Mouse (Mus musculus) neutrophil, adult 5-6 weeks (primary cell): ENCODE results near the gene Psma4. TPM values are rescaled to one million over a fixed set of nuclear protein-coding genes. Genes with fewer than 3 reads are reported as not detected.
A peak's percentile ranks its signal among the peaks of the same experiment; 100 is the strongest.
"Not testable (repeated sequence)": the region's sequence is repeated elsewhere in the genome, so short reads cannot be mapped to it uniquely, and the experiment has no call there.

ENCODE experiments used
- ATAC-seq: fragments of 151-379, 151-347 bp; 2 replicates; pipeline ENCODE4 v1.8.0; 2017; ENCODE audit warnings: mild to moderate bottlenecking, moderate TSS enrichment; ENCODE audit not compliant: insufficient number of reproducible peaks, poor library complexity, low FRiP score, severe bottlenecking; ENCODE audit errors: extremely low read depth
- total RNA-seq: library from RNA; stranded (forward); fragments of 200-1000 nt; gene quantifications from 2 replicates; pipeline ENCODE4 v1.2.3, GENCODE M21; 2017

Psma4 gene
- total RNA-seq: 114 and 125 TPM in 2 replicates

DNA sequence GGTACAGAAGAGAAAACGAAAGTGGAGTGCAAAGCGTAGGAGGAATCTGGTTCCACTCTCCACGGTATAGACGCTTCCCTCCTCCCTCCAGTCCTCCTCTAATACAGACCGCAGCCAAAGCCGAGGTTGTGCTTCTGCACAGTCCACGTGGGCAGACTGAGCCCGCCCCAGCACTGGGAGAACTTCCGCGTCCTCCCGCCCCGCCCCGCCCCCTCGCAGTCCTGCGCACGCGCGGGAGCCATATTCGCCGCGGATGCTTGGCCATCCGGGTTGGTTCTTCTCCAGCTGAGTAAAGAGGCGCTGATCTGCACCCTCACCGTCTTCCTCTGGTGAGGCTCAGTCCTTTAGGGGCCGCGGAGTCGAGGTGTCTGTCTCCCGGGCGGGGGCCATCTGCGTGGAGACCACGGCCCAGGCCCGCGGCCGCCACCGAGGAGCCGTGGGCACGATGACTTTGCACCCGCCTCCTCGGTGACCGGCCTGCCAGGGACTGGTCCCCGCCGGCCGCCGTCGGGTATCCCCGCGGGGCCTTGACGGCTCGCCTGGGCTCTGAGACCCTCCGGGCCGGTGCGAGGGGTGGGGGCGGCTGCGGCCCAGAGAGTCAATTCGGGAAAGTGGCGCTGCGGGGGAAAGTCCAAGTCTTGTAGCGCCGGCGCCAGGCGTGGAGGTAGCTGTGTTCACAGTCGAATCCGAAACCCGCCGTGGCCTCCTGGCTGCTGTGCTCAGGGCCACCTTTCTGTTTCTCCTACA, at the start of gene Psma4, which contains the start of gene AY074887:
Psma4 (plus strand) TSS at position 216 of the 747 bp plus-strand sequence.
AY074887 (minus strand) TSS at position 424 of the 747 bp plus-strand sequence.
- peak; percentile 97 for ATAC-seq

DNA sequence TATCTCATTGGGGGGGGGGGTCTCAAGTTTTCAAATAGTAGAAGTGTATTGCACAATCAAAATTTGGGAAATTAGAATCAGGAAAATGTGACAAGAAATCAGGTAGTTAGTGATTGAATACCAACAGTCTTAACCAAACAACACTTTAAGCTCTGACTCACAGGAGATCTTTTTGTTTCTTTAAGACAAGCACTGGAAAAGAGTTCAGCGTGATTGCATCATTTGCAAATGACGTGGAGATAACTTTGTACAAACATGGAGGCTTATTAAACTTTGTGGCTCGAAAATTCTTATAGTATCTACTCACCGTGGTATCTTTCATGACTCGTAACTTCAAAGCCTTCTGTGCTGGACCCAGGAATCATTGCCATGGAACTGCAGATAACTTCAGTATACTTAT, 41.1 kb upstream of the Psma4 start:
- no peak for ATAC-seq

DNA sequence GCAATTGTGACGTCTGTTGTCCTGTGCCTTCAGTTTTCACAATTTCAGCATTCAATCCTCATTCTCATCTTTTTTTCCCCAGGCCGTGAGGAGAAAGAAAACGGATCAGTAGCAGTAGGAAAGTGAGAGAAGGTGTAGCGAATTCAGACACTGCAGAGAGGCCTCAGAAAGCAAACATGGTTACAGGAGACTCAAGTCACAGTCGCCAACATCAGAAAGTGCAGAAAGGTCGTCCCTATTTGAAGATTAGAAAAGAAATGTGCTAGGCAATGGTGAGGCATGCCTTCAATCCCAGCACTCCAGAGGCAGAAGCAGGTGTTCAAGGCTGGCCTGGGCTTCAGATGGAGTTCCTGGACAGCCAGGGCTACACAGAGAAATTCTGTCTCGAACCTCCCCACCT, 35.0 kb upstream of the Psma4 start:
- no peak for ATAC-seq

DNA sequence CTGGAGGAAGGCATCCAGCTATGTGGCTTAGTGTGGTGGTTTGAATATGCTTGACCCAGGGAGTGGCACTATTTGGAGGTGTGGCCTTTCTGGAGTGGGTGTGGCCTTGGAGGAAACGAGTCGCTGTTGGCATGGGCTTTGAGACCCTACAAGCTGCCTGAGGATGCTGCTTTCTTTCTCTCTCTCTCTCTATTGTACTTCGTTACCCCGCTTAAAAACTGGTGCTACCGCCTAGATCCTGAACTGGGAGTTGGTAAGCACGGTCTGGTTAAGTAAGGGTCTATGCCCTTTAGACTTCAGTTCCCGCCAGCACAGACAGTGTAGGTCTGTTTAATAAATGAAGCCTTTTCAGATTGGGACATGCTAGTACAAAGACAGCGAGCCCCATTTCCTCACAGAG, 34.2 kb upstream of the Psma4 start:
- ATAC-seq: no peak

DNA sequence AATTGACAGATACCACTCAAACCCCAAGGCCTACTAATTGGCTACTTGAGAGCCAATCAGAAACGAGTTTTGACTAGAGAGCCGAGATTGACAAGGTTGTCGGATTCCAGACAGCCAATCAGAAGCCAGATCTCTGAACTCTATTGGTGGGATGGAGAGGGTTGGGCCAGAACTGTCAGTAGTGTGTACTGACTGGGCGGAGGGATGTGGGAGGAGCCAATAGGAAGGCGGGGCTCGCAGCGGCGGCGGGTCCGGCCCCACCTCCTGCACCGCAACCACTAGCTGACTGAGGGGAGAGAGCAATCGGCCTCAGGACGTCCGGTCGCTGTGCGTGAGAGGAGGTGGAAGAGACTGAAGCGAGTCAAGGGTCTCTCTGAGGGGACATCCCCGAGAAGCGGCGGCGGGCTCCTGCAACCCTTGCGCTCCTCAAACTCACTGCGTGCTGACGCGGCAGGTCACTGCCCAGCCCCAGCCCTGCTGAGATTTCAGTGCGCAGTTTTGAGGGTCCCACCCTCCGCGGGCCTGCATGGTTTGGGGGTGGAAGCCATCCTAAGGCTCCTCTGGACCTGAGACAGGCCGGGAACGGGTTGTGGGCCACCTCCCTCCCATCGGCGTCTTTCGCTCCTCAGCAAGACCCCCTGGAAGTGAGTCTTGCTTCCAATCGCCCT, 33.4 kb upstream of the Psma4 start, which contains the start of gene Hykk:
Hykk (plus strand) TSS at position 274 of the 668 bp plus-strand sequence.
- ATAC-seq: peak; percentile 89

DNA sequence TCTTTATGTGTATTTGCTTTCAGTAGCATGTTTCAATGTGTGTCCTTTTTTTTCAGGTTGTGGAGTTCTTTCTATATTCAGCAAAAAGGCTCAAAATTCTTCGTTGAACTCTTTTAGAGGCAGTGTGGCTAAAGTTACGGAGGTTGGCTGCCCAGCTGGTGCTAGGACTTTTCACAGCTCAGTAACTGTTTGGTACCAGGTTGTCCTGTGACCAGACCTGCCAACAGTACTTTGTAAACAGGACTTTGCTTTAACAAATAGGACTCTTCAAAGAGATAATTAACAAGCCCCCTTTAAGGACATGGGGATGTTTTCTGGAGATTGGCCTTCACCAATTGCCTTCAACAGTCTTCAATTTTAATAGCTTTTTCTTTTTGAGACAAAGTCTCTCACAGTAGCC, 32.4 kb upstream of the Psma4 start:
- ATAC-seq: no peak

DNA sequence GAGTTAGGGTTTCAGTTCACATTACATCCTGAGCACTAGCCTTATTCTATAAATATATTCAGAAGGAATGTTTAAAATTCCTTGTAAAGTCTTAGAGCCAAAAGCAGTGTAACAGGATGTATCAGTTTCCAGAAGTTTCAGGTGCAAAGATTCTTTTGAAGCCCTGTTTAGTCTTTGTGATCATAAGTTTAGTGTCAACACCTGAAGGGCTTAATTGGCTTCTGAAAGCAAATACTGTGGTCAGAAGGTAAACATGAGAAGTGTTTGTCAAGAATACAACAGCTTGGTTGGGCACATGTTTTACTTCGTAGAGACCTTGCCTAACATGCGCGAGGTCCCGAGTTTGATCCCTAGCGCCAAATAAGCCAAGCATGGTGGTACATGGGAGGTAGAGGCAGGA, 31.8 kb upstream of the Psma4 start:
- no peak for ATAC-seq

DNA sequence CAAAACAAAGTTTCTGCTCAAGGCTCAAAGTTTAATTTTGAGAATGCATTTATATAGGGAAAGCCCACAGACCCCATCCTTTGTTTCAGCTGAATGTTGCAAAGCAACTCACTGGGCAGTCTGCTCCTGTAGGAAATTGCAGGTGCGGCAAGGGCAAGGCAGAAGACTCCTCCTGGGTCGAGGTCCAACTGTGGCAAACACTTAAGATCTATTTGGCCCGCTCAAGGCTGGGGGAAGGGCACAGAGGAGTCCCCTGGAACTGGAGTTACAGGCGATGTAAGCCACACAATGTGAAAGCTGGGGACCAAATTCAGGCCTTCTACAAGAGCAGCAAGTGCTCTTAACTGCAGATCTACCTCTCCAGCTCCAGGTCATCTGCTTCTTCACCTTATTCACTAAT, 30.6 kb upstream of the Psma4 start:
- no peak for ATAC-seq

DNA sequence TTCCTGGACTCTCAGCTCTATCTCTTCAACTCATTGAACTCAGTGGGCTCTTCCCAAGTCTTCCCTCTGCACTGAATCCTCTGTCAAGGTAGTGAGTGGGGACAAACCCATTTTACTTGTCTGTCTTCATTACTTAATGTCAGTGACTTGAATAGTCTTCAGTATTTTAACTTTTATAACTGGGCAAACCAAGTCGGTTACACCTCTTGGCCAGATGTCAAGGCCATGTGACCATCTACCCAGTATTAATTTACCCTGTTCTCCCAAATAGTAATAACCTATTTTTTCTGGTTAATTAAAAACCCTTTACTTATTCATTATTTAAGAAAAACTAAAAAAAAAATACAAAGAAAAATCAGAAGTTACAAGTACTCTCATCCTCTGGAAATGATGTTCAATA, 19.8 kb upstream of the Psma4 start:
- ATAC-seq: no peak

DNA sequence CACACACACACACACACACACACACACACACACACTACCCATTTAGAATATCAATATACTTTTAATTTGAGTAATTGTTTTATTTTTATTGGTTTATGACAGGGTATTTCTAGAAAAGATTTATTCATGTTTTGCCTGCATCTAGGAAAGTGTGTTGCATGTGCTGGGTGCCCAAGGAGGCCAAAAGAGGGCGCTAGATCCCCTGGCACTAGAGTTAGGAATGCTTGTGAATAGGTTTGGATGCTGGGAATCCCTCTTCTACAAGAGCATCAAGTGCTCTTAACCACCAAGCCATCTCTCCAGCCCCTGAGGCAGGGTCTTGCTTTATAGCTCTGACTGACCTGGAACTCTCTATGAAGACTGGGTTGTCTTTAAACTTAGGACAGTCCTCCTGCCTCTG, 18.8 kb upstream of the Psma4 start:
- ATAC-seq: no peak

DNA sequence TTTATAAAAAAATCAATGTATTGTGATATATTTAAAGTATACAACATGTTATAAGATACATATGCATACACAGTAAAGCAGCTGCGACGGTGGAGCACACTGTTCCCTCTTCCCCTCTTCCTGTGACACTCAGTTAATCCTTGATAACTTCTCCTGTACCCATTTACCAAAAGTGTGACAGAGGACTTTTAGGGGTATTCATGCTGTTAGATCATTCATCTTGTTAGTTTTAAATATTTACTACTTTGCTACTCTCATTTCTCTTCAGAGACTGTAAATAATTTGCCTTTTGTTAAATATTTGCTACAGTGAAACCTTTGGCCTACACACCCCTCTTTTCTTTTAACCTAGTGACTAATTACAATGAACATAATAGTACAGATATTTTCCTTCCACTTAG, 18.2 kb upstream of the Psma4 start:
- no peak for ATAC-seq

DNA sequence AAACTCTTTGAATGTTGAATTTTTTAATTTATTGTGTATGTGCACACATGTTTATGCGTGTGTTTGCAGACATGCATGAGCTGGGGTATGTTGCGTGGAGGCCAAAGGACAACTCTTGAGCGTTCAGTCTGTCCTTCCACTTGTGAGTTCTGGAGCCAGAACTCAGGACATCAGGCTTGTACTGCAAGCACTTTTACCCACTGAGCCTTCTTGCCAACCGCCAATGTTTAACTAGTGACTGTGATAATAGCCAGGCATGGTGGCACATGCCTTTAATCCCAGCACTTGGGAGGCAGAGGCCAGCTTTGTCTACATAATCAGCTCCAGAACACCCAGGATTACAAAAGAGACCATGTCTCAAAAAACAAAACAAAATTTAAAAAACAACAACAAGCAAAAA, 8.5 kb upstream of the Psma4 start:
- no peak for ATAC-seq

DNA sequence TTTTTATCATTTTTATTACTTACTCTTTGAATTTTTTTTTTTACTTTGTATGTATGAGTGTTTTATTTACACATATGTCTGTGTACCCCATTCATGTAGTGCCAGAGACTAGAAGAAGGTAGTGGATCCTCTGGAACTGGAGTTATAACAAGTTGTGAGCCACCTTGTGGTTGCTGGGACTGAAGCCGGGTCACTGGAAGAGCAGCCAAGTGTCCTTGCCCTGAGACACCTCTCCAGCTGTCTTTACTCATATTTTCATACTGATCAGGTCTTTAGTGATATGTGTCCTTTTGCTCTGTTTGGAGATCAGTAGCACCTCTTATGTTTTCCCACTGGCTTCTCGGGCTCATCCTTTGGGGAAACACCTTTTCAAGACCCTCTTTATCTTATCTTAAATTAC, 6.1 kb upstream of the Psma4 start:
- no peak for ATAC-seq

DNA sequence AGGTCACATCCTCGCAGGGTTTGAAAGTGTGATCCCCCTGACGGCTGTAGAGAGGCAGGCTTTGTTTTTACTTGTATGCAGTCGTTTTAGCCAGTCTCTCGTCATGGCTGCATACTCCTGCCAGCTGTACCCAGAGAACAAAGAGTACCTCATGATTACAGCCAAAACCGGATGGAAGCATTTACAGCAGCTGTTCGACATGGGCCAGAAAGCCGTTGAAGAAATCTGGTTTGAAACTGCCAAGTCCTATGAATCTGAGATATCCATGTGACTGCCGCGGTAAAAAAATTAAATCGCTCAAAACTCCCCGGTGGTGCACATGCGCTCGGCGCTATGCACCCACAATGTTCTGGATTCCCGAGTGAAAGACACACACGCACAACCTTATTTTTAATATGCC, 4.3 kb upstream of the Psma4 start:
- no peak for ATAC-seq

DNA sequence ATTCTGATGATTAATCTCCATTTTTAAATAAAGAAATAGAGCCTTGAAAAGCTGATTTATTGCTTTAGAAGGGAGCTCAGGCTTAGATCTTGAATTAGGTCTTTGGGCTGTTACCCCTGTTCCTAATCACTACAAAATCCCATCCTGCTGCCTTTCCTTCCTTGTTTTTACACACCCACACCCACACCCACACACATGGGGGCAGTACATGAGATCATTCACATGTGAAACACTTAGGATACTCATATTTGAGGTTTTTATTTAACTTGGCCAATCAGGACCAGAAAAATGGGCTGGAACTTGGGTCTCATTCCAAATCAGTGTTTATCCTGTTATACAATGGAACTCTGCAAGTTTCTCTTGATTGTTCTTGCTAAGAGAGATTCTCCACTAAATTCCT, 1.1 kb upstream of the Psma4 start:
- no peak for ATAC-seq

DNA sequence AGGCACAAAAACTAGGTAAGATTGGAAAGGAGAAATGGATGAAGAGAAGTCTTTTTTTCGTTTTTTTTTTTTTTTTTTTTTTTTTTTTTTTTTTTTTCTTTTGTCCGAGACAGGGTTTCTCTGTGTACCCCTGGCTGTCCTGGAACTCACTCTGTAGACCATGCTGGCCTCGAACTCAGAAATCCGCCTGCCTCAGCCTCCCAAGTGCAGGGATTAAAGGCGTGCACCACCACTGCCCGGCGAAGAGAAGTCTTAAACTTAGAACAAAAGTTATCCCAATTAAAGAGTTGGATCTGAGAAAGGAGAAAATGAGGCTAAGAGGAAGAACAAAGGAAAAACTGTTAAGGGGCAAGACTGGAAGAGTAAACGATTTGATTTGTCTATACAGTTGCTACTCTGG, 428 bp upstream of the Psma4 start:
- not testable (repeated sequence) for ATAC-seq

DNA sequence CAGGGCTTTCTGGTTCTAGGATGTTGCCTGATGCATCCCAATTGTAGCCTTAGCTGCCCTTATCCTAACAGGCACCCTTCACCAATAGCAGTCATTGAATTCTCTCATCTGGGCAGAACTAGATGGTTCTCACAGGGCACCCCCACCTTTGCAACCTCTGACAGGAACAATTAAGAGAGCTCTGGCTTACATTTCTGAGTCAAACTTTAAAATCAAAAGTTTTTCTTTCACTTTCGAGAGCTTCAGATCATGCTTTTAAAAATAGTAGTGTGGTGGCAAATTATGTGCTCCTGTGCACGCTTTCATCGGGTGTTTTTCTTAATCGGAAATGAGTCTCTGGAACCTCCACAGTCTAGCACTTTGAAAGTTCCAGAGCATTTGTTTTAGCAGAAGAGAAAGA, 10.5 kb downstream of the Psma4 start:
- no peak for ATAC-seq

DNA sequence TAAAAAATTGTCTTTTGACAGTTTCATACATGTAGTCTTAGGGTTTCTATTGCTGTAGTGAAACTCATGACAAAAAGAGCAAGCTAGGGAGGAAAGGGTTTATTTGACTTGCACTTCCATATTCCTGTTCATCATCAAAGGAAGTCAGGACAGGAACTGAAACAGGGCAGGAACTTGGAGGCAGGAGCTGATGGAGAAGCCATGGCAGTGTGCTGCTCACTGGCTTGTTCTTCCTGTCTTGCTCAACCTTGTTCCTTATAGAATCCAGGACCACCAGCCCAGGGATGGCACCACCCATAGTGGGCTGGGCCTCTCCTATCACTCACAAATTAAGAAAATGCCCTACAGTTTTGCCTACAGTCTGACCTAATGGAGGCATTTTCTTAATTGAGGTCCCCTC, 13.1 kb downstream of the Psma4 start:
- no peak for ATAC-seq

DNA sequence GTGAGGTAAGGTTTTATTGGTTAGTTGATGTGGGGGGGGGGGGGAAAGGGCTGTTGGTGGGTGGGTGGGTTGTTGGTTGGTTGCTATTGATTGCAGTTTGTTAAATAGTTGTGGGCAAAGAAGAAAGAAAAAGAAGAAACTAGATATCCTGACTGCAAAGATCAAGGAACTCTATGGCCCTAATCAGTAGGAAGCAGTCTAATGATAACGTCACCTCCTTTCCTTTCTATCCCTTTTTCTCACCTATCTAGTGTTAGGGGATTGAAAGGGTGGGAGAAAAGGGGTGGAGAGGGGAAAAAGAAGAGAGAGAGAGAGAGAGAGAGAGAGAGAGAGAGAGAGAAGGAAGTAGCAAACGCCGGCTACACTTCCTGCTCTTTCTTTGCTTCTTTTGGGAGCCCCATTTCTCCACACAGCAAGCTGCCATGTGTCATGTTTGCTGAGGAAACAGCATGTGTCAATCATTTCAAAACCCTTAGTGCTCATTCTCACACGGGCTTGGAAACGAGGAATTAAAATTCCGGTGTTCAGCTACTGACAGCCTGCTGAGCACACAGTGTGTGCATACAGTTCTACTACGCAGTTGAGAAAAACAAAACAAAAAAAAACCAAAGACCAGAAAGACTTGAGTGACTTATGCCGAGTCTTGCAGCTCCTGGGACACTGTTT, 19.5 kb downstream of the Psma4 start:
- ATAC-seq: no peak

DNA sequence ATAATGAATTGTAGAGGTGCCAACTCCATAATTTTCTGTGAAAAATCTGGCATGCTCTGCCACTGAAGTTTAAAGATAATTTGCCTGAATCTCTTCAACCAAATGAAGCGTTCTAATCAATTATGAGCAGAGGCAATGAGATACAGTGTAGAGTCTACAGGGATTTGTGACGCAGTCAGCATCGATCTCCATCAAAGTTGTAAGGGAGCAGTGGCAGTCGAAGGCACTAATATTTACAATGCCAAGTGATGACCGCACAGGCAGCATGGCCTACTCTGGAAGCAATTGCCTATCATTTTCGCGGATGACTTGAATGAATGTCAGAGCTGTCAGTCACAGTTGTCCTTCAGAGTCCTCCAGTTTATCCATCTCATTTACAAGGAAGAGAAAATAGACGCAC, 30.1 kb downstream of the Psma4 start, which contains the start of gene Chrna5:
Chrna5 (plus strand) TSS at position 207 of the 400 bp plus-strand sequence.
- no peak for ATAC-seq
